Mouse (Mus musculus): Measurements from ENCODE around the gene Atox1.

Atox1 gene

DNA sequence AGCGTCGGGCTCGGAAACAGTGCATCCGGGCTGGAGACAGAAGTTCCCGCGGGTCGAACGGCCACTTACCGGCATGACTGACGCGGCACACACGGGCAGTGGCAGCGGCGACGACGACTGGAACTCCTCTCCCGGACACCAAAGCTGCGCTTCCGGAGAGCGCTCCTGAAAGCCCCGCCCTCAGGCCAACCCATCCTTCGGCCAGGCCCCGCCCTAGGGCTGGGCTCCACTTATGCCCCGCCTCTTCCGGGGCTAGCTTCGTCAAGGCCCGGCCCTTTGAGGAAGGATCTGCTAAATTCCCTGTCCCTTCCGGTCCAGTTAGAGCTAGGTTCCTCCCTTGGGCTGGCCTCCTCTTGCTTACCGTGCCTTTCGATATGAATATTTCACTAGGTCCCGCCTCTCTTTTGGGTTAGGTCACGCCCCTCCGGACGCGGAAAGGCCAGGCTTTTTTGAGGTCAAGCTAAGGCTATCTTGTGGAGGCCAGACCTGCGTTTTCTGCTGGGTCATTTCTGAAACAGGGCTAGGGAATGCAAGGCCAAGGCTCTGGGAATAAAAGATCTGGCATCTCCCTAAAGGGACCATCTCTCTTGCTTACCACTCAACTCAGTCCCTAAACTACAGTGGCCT is at the start of gene Atox1:
Gene Atox1, minus strand, starts transcription at position 221 of the 627 bp plus-strand sequence.
- DNase-seq (ENCODE audit: low spot score) = peak; percentile 93

DNA sequence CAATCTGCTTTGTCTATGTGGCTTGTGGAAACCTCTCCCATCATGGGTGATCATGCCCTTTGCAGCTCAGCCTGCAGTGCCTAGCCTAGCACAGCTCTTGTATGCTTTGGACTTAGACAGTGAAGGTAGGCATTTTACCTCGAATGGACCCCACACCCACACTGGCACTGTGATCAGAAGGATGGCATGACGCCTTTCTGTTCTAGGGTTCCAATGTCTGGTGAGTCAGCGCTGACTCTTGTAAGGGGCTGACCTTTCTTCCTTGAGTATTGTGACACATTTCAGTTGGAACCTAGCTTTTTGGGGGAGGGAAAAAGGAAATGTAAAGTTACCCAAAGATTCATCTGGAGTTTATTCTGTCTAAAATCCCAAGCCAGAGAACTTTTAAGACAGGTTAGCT is 44.4 kb upstream of the Atox1 start:
- DNase-seq (ENCODE audit: low spot score) = no peak

- DNase-seq (ENCODE audit: low spot score) = no peak
Measured at GRCm38 (mm10) chr11:55502886-55503285, 41.8 kb upstream of the Atox1 start.

GRCm38 (mm10) chr11:55501955-55502531 is 41.0 kb upstream of the Atox1 start:
- no peak for DNase-seq (ENCODE audit: low spot score)

DNA sequence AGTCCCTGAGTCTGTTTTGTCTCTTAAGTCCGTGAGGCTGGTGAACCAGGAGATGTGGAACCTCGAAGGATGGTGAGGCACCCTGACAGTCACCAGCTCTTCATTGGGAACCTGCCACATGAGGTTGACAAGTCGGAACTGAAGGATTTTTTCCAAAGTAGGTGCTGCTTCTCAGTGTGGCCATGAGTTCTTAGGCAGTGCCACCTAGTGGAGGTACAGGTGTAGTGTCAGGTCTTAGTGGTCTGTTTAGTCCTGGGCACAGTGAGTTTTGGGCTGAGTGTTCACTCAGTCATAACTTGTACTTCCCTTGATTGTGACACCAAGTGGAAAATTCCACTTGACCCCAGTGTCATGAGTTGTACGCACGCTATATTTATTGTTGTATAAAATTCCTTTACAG is 36.8 kb upstream of the Atox1 start:
- DNase-seq (ENCODE audit: low spot score) = no peak

GRCm38 (mm10) chr11:55496158-55496557 is 35.1 kb upstream of the Atox1 start:
- DNase-seq (ENCODE audit: low spot score) = no peak

DNA sequence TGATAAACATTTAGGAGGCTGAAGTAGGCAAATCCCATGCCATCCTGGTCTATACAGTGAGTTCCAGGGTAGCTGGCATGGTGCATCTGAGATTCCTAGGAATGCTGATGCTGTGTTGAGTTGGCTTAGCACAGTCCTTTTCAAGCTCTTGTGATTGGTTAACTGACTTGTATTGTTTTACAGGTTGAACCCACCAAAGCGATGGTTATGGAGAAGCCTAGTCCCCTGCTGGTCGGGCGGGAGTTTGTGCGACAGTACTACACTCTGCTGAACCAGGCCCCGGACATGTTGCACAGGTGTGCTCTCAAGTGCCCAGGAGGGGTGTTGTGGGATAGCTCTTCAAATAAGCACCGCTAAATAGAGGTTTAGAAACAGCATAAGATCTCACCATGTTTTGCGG is 24.4 kb upstream of the Atox1 start:
- no peak for DNase-seq (ENCODE audit: low spot score)

- no peak for DNase-seq (ENCODE audit: low spot score)
Measured at GRCm38 (mm10) chr11:55473219-55473618, 12.2 kb upstream of the Atox1 start.

DNA sequence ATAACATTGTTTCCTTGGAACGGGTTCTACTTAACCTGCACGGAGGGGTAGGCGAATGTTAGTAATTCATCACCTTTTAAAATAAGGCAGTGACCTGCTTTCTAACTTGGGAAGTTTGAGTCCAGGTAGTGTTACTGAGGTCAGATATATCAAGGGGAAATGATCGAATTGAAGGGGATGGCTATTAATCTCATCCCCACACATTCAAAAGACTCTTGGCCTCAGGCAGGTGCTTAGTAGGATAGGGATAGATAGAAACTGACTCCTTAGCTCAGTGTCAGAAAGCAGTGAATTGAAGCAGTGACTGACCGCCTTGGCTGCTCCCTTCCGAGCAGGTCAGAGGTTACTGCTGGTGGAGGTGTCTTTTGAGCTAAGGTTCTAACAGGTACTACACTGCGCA is 10.4 kb upstream of the Atox1 start:
- no peak for DNase-seq (ENCODE audit: low spot score)

DNA sequence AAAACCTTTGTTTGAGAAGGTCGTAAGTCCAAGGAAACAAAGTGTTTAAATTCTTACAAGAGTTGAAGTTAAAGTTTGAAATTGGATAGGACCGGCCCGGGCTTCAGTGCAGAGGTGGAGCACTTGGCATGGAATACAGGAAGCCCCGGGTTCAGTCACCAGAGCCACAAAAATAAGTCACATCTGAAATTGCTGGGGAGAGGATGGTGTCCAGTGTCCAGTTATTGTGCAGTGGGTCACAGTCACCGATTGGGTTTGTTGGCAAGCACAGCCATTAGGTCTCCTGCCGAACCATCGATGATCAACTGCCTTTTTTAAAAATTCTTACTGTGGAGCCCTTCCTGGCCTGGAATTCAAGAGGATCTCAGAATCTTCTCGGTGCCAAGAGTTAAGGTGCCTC is 9.7 kb upstream of the Atox1 start:
- no peak for DNase-seq (ENCODE audit: low spot score)

DNA sequence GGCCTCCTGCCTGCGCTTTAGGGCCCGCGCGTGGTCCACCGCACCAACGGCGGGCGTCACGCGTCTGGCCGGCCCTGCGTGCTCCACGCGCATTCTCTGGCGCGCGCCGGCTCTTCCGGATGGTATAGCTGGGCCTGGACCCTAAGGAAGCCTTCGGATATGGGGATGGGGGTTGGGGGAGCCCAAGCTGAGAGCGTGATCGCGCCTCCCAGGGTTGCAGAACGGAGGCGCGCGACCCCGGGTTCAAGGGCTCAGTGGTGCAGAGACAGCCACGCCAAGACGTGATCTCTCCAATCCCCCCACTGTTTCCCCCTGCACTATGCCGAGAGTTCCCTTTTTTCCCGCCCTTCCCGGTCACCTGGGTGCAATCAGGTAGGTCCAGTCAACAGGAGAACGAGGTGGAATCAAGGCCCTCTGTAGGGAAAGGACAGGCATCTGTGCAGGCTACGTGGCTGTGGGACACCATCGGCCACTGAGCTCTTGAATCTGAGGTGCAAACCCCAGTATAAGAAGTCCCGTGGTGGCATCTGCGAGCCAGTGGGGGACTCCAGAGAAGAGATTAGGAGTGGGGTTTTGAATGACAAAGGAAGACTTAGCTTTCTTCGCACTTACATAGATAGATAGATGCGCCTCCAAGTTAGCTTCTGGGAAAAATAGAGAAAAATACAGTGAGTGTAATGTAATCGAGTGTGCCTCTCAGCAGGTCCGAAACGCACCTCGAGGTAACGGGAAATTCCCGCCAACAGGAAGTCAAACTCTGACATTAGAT is 9.1 kb upstream of the Atox1 start:
- DNase-seq (ENCODE audit: low spot score) = no peak

DNA sequence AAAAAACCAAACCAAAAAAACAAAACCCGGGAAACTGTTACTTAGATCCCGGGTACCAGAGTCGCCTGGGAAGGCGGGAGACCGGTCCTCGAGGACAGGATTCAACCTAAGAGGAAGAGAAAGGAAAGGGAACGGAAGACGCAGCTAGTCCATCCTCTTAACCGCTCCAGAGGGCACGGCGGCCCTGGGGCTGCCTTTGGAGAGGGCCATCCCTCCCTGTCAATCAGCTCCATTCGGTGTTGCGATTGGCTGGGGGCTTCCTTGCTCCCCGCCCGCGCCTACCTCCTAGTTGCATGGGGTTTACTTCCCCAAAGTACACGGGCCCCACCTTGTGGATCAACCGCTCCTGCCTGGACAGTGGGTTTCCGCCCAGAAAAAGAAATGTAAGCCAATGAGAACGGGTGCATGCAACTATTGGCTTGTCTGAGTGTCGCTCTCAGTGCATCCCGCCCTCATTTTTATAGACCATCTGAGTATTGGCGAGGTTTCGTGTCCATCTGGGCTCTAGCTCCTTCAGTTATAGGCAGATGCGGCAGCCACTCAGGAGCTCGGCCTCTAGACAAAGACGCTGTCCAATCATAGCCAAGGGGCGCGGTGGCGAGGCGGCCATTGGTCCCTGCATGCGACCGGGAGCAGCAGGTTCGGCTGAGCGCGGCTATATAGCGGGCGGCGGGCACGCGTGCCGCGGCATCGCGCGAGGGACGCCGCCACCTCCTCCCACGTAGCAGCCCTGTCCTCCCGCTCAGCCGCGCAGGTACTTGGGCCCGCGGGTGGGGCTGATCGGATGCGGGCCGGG is 8.2 kb upstream of the Atox1 start, which contains the start of gene G3bp1:
Gene G3bp1, plus strand, starts transcription at position 638 of the 796 bp plus-strand sequence.
- DNase-seq (ENCODE audit: low spot score) = peak; percentile 98

DNA sequence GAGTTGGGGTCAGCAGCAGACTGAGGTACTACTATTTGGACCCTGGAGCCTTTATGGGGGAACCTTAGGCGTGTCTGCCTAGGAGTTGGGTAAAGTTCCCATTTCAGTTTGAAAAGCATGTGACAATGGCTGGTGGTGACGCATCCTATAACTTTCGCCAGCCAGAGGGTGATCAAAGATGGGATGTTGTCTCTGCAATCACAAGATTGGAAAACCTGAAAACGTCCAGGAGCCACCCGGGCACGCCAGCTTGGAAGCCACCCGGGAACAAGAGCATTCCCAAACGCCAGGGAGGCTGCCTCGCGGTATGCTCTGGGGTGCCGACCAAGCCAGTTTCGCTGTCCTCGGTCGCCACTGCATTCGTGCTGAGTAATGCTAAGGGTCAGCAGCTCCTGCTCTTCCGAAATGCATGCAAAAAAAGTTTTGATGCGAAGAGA is 7.6 kb upstream of the Atox1 start:
- no peak for DNase-seq (ENCODE audit: low spot score)

DNA sequence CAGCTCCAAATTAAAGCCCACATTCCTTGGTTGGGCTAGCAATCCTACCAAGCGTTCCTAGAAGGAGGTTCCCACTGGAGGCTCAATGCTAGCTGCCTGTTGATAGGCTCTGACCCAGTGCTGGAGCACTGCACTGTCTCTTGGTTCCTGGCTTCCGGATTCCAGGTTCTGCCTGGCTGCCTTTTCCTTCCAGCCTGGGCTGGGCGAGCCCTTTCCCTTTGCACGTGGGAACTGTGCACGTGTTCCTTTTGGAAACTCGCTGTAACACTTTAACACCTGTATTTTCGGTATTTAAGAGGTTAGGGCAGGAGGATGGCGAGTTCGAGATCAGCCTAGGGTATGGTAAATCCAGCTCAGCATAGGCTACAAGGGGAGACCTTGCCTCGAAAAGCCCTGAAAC is 7.0 kb upstream of the Atox1 start:
- DNase-seq (ENCODE audit: low spot score) = peak; percentile 41

DNA sequence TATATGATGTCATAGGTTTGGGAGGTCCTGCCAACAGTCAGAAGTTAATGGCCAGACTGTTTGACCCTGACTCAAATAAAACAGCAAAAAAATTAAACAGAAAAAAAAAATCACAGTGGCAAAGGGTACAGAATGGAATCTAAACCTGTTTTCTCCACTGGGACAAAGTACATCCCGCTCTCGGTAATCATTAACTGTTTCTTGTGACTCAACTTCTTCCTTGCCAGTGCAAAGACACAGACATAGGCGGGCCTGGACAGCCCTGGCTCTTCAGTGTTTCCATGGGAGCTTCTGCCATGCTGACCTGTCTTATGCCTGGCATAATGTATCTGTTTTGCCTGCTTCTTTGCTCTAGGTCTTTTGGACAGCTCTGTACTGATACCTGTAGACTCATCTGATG is 4.1 kb upstream of the Atox1 start:
- no peak for DNase-seq (ENCODE audit: low spot score)

GRCm38 (mm10) chr11:55464707-55465106 is 3.7 kb upstream of the Atox1 start:
- no peak for DNase-seq (ENCODE audit: low spot score)

DNA sequence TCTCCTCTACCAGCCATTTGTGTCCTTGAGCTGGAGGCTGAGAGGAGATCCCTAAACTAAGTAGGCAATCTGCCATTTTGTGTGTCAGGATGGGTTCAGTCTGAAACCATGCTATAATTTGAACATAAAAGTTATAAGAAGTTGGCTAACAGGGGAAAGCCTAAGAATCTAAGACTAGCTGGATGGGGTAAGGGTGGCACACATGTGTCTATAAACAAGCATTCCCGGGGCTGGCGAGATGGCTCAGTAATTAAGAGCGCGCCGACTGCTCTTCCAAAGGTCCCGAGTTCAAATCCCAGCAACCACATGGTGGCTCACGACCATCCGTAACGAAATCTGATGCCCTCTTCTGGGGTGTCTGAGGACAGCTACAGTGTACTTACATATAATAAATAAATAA is 1.1 kb upstream of the Atox1 start:
- no peak for DNase-seq (ENCODE audit: low spot score)

DNA sequence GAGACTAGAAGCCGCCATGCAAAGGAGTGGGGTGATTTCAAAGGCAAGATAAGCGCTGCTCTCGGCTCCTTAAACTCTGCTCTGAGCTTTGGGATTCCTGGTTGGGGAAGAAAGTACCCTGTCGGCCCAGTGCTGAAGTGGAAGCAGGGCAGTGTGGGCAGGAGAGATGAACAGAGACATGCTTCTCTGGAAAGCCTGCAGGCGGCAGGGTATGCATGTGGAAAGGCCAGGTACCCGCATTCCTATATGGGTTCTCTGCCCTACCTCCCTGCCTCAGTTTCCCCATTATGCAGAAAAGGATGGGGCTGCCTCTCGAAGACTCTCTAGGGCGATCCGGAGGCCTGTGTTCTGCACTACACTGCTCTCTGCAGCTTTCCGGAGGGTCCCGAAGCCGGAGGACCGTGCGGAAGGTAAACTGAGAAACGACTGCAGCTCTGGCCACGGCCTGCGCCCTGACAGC is 450 bp downstream of the Atox1 start:
- no peak for DNase-seq (ENCODE audit: low spot score)

DNA sequence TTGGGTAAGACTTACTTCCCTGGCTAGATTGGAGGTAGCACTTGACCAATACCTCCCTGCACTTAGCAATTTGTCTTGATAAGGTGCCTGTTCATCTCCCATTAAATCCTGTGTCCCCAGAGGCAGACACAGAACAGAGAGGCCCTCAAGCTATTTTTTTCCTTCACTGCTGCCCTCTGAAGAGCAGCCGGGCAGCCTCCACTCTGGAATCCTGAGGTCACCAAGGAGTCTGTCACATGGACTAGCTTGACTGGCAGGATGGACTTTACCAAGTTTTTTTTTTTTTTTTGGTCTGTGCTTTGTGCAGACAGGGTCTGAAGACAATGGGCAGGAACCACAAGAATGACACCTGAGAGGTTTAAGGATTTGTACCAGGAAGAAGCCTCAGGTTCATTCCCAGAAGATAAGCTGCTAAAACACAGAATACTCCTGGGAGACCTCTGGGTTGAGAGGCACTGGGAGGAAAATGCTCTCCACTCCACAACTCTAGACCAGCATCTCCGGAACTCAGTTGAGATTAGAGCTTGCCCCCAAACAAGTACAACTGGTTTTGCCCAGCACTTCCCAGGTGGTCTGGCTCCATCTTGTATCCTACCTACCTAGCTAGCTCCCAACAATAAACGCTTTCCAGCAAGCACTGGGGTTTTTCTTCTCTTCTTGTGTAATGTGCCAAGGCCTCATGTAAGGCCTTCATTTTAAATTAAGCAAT is 1.0 kb downstream of the Atox1 start:
- no peak for DNase-seq (ENCODE audit: low spot score)

GRCm38 (mm10) chr11:55458501-55458900 is 2.5 kb downstream of the Atox1 start:
- no peak for DNase-seq (ENCODE audit: low spot score)

- DNase-seq (ENCODE audit: low spot score) = no peak
Measured at GRCm38 (mm10) chr11:55455166-55455565, 5.9 kb downstream of the Atox1 start.

GRCm38 (mm10) chr11:55453640-55454039 is 7.4 kb downstream of the Atox1 start:
- DNase-seq (ENCODE audit: low spot score) = no peak

Measured in ovary, postnatal 36 days (tissue).